Mouse (Mus musculus): ENCODE measurements around the gene Ogfod2. TPM values are rescaled to one million over a fixed set of nuclear protein-coding genes. Genes with fewer than 3 reads are reported as not detected.

The Ogfod2 gene
- 9.6 and 12.8 TPM in 2 replicates for polyA plus RNA-seq (2011; ENCODE audit: insufficient read length, low read depth, missing spikeins)

- H3K4me3 ChIP-seq (ENCODE audit: insufficient read depth, low read length): peak within 1 kb of the TSS; percentile 85
- H3K4me1 ChIP-seq (ENCODE audit: control insufficient read depth, insufficient read depth, low read length): peaks cover 2% of the 10 kb centered on the region
- H3K27ac ChIP-seq (ENCODE audit: insufficient read depth, low read length): peak within 1 kb of the TSS; percentile 87
- peak; percentile 89 for TF ChIP-seq POLR2A (IDR thresholded peaks at IDR 0.05; ENCODE audit: low read depth, low read length)
- TF ChIP-seq CTCF (IDR thresholded peaks at IDR 0.05; ENCODE audit: borderline replicate concordance, insufficient read depth, low read length): no peak; the same call in 1 of the 2 replicates
Measured at GRCm38 (mm10) chr5:124111742-124112497, at the start of gene Ogfod2. Gene Ogfod2 (plus strand): TSS chr5:124112297.

- Histone ChIP-seq H3K27ac (ENCODE audit: insufficient read depth, low read length) (no peak overlapping the region), H3K4me1 (ENCODE audit: control insufficient read depth, insufficient read depth, low read length) (no peaks in the 10 kb centered on the region; the same call in 1 of the 2 replicates), H3K4me3 (ENCODE audit: insufficient read depth, low read length) (no peak overlapping the region)
- TF ChIP-seq POLR2A (IDR thresholded peaks at IDR 0.05; ENCODE audit: low read depth, low read length): no peak
- TF ChIP-seq CTCF (IDR thresholded peaks at IDR 0.05; ENCODE audit: borderline replicate concordance, insufficient read depth, low read length): no peak
Measured at GRCm38 (mm10) chr5:124069657-124070056, 42.4 kb upstream of the Ogfod2 start.

GRCm38 (mm10) chr5:124073682-124074081, 38.4 kb upstream of the Ogfod2 start:
- H3K4me1 ChIP-seq (ENCODE audit: control insufficient read depth, insufficient read depth, low read length): peaks cover 4% of the 10 kb centered on the region; the same call in 1 of the 2 replicates
- H3K27ac ChIP-seq (ENCODE audit: insufficient read depth, low read length): no peak overlapping the region

GRCm38 (mm10) chr5:124074845-124075307, 37.2 kb upstream of the Ogfod2 start:
- TF ChIP-seq POLR2A (IDR thresholded peaks at IDR 0.05; ENCODE audit: low read depth, low read length): no peak
- TF ChIP-seq CTCF (IDR thresholded peaks at IDR 0.05; ENCODE audit: borderline replicate concordance, insufficient read depth, low read length): no peak
- Histone ChIP-seq H3K4me1 (ENCODE audit: control insufficient read depth, insufficient read depth, low read length) (peaks cover 4% of the 10 kb centered on the region; the same call in 1 of the 2 replicates), H3K4me3 (ENCODE audit: insufficient read depth, low read length) (no peak overlapping the region), H3K27ac (ENCODE audit: insufficient read depth, low read length) (no peak overlapping the region)

More at GRCm38 (mm10) chr5:124073682-124074081, 38.4 kb upstream of the Ogfod2 start:
- no peak overlapping the region for H3K4me3 ChIP-seq (ENCODE audit: insufficient read depth, low read length)
- TF ChIP-seq POLR2A (IDR thresholded peaks at IDR 0.05; ENCODE audit: low read depth, low read length) (no peak), CTCF (IDR thresholded peaks at IDR 0.05; ENCODE audit: borderline replicate concordance, insufficient read depth, low read length) (no peak)

- Histone ChIP-seq H3K27ac (ENCODE audit: insufficient read depth, low read length) (no peak overlapping the region), H3K4me1 (ENCODE audit: control insufficient read depth, insufficient read depth, low read length) (peaks cover 4% of the 10 kb centered on the region; the same call in 1 of the 2 replicates)
- TF ChIP-seq POLR2A (IDR thresholded peaks at IDR 0.05; ENCODE audit: low read depth, low read length) (no peak), CTCF (IDR thresholded peaks at IDR 0.05; ENCODE audit: borderline replicate concordance, insufficient read depth, low read length) (no peak)
Measured at GRCm38 (mm10) chr5:124075716-124076115, 36.4 kb upstream of the Ogfod2 start.

GRCm38 (mm10) chr5:124076559-124076958, 35.5 kb upstream of the Ogfod2 start:
- TF ChIP-seq CTCF (IDR thresholded peaks at IDR 0.05; ENCODE audit: borderline replicate concordance, insufficient read depth, low read length): no peak
- TF ChIP-seq POLR2A (IDR thresholded peaks at IDR 0.05; ENCODE audit: low read depth, low read length): no peak
- H3K4me3 ChIP-seq (ENCODE audit: insufficient read depth, low read length): no peak overlapping the region
- H3K27ac ChIP-seq (ENCODE audit: insufficient read depth, low read length): no peak overlapping the region
- H3K4me1 ChIP-seq (ENCODE audit: control insufficient read depth, insufficient read depth, low read length): peaks cover 4% of the 10 kb centered on the region; the same call in 1 of the 2 replicates

More at GRCm38 (mm10) chr5:124075716-124076115, 36.4 kb upstream of the Ogfod2 start:
- H3K4me3 ChIP-seq (ENCODE audit: insufficient read depth, low read length): no peak overlapping the region

- Histone ChIP-seq H3K4me3 (ENCODE audit: insufficient read depth, low read length) (no peak overlapping the region), H3K4me1 (ENCODE audit: control insufficient read depth, insufficient read depth, low read length) (peaks cover 4% of the 10 kb centered on the region; the same call in 1 of the 2 replicates), H3K27ac (ENCODE audit: insufficient read depth, low read length) (no peak overlapping the region)
- no peak for TF ChIP-seq CTCF (IDR thresholded peaks at IDR 0.05; ENCODE audit: borderline replicate concordance, insufficient read depth, low read length)
- no peak for TF ChIP-seq POLR2A (IDR thresholded peaks at IDR 0.05; ENCODE audit: low read depth, low read length)
Measured at GRCm38 (mm10) chr5:124077241-124077640, 34.9 kb upstream of the Ogfod2 start.

- H3K27ac ChIP-seq (ENCODE audit: insufficient read depth, low read length): no peak overlapping the region
- no peak for TF ChIP-seq POLR2A (IDR thresholded peaks at IDR 0.05; ENCODE audit: low read depth, low read length)
- no peak for TF ChIP-seq CTCF (IDR thresholded peaks at IDR 0.05; ENCODE audit: borderline replicate concordance, insufficient read depth, low read length)
- H3K4me1 ChIP-seq (ENCODE audit: control insufficient read depth, insufficient read depth, low read length): peaks cover 4% of the 10 kb centered on the region; the same call in 1 of the 2 replicates
- no peak overlapping the region for H3K4me3 ChIP-seq (ENCODE audit: insufficient read depth, low read length)
Measured at GRCm38 (mm10) chr5:124077856-124078460, 34.1 kb upstream of the Ogfod2 start.

- TF ChIP-seq CTCF (IDR thresholded peaks at IDR 0.05; ENCODE audit: borderline replicate concordance, insufficient read depth, low read length) (no peak), POLR2A (IDR thresholded peaks at IDR 0.05; ENCODE audit: low read depth, low read length) (no peak)
- H3K4me3 ChIP-seq (ENCODE audit: insufficient read depth, low read length): no peak overlapping the region
- no peak overlapping the region for H3K27ac ChIP-seq (ENCODE audit: insufficient read depth, low read length)
- peaks cover 4% of the 10 kb centered on the region; the same call in 1 of the 2 replicates for H3K4me1 ChIP-seq (ENCODE audit: control insufficient read depth, insufficient read depth, low read length)
Measured at GRCm38 (mm10) chr5:124078794-124079416, 33.2 kb upstream of the Ogfod2 start.

Data from embryonic fibroblast, embryonic 13.5 days (primary cell).